Mouse (Mus musculus) forebrain, postnatal 0 days (tissue): ENCODE results near the gene Lin7b. TPM values are rescaled to one million over a fixed set of nuclear protein-coding genes. Genes with fewer than 3 reads are reported as not detected.

Experiments
- ATAC-seq: fragments of 200-750 bp; cut with Nextera tagmentation; 2 replicates; pipeline ENCODE4 v1.8.0; 2017; ENCODE audit warnings: mild to moderate bottlenecking, moderate library complexity
- DNase-seq: peaks from one replicate; pipeline ENCODE4 v3.0.0-alpha.2; 2015
- H3K27ac ChIP-seq: fragments of 300-500 bp; sonication (generic); 2 replicates; pipeline ENCODE4 v1.5.1; 2014; ENCODE audit warnings: low read depth, mild to moderate bottlenecking, antibody characterized with exemption, low read length, moderate library complexity, mixed read lengths
- H3K27me3 ChIP-seq: fragments of 300-500 bp; sonication (generic); 2 replicates; pipeline ENCODE4 v1.6.1; 2014; ENCODE audit warnings: mild to moderate bottlenecking, low read length, mixed read lengths; ENCODE audit not compliant: insufficient read depth
- H3K36me3 ChIP-seq: fragments of 300-500 bp; sonication (generic); 2 replicates; pipeline ENCODE4 v1.6.1; 2014; ENCODE audit warnings: mild to moderate bottlenecking, moderate library complexity; ENCODE audit not compliant: insufficient read depth
- H3K4me1 ChIP-seq: fragments of 300-500 bp; sonication (generic); 2 replicates; pipeline ENCODE4 v1.6.1; 2014; ENCODE audit warnings: antibody characterized with exemption; ENCODE audit not compliant: insufficient read depth
- H3K4me2 ChIP-seq: fragments of 300-500 bp; sonication (generic); 2 replicates; pipeline ENCODE4 v1.6.1; 2014; ENCODE audit warnings: low read depth, mild to moderate bottlenecking, moderate library complexity
- H3K4me3 ChIP-seq: fragments of 300-500 bp; sonication (generic); 2 replicates; pipeline ENCODE4 v1.5.1; 2014; ENCODE audit warnings: low read depth, low read length, mixed read lengths
- H3K9ac ChIP-seq: fragments of 300-500 bp; sonication (generic); 2 replicates; pipeline ENCODE4 v1.6.1; 2014; ENCODE audit warnings: mild to moderate bottlenecking
- H3K9me3 ChIP-seq: fragments of 300-500 bp; sonication (generic); 2 replicates; pipeline ENCODE4 v1.6.1; 2016; ENCODE audit warnings: low read length
- CTCF ChIP-seq: sonication (generic); IDR thresholded peaks from 2 replicates; pipeline ENCODE4 v1.5.1; 2016; ENCODE audit warnings: antibody characterized with exemption, control low read depth, low read depth
- WGBS: fragments of 180-500 bp; shearing (Covaris S2); extraction: QIAGEN DNeasy Blood & Tissue Kit; methylation state at CpG from one replicate; pipeline ENCODE4 v1.1.7; 2014; 5-methylcytosine and 5-hydroxymethylcytosine counted together
- polyA plus RNA-seq: library from polyadenylated mRNA; unstranded; fragments of >200 nt; fragmentation: Nextera tagmentation; extraction: Ambion mirVana; gene quantifications from 2 replicates; pipeline ENCODE4 v1.2.1, GENCODE M21; 2015
- total RNA-seq: library from RNA; depleted of rRNA; stranded (reverse); fragments of >200 nt; gene quantifications from 2 replicates; pipeline ENCODE4 v1.2.3, GENCODE M21; 2014; rRNA removed

The Lin7b gene
- total and polyA plus RNA-seq, 2 experiments from 2014 or later: 32.2 to 36.8 TPM

GRCm38 (mm10) chr7:45328841-45329475 is 41.4 kb downstream of the Lin7b start:
- Histone ChIP-seq H3K9me3 (no peaks in the 10 kb centered on the region), H3K27ac (no peak overlapping the region), H3K4me3 (no peak overlapping the region), H3K4me2 (no peak overlapping the region), H3K36me3 (no peaks in the 10 kb centered on the region; the same call in 1 of the 2 replicates), H3K27me3 (no peaks in the 10 kb centered on the region), H3K9ac (0 out of 2 replicates have a peak overlapping the region, but pooled peaks have one; percentile 3), H3K4me1 (no peaks in the 10 kb centered on the region)
- no peak for ATAC-seq
- no peak for DNase-seq
- TF ChIP-seq CTCF: no peak
- WGBS: 77% methylated on average over 13 of the region's 13 CpGs

GRCm38 (mm10) chr7:45325800-45326199 is 44.6 kb downstream of the Lin7b start:
- ATAC-seq (no peak), DNase-seq (no peak)
- peak; percentile 24 for TF ChIP-seq CTCF
- H3K4me2 ChIP-seq: no peak overlapping the region
- no peak overlapping the region for H3K27ac ChIP-seq
- no peak overlapping the region for H3K4me3 ChIP-seq
- H3K9me3 ChIP-seq: no peaks in the 10 kb centered on the region
- peaks cover 10% of the 10 kb centered on the region; the same call in 1 of the 2 replicates for H3K36me3 ChIP-seq
- H3K27me3 ChIP-seq: no peaks in the 10 kb centered on the region
- no peak overlapping the region for H3K9ac ChIP-seq
- H3K4me1 ChIP-seq: no peaks in the 10 kb centered on the region

GRCm38 (mm10) chr7:45323069-45323468 is 47.3 kb downstream of the Lin7b start:
- 92% methylated on average over 5 of the region's 5 CpGs for WGBS
- no peak overlapping the region for H3K27ac ChIP-seq
- peaks cover 10% of the 10 kb centered on the region; the same call in 1 of the 2 replicates for H3K36me3 ChIP-seq
- H3K27me3 ChIP-seq: no peaks in the 10 kb centered on the region
- no peaks in the 10 kb centered on the region for H3K4me1 ChIP-seq
- H3K9ac ChIP-seq: no peak overlapping the region
- DNase-seq (no peak), ATAC-seq (no peak)
- H3K4me2 ChIP-seq: no peak overlapping the region
- H3K4me3 ChIP-seq: no peak overlapping the region
- TF ChIP-seq CTCF: no peak
- H3K9me3 ChIP-seq: no peaks in the 10 kb centered on the region

- no peak for TF ChIP-seq CTCF
- WGBS: 90% methylated on average over 4 of the region's 4 CpGs
Measured at GRCm38 (mm10) chr7:45322245-45322644, 48.1 kb downstream of the Lin7b start.

More at GRCm38 (mm10) chr7:45322245-45322644, 48.1 kb downstream of the Lin7b start:
- H3K36me3 ChIP-seq: peaks cover 10% of the 10 kb centered on the region
- H3K9ac ChIP-seq: no peak overlapping the region
- H3K4me1 ChIP-seq: no peaks in the 10 kb centered on the region
- ATAC-seq (no peak), DNase-seq (no peak)
- H3K4me3 ChIP-seq: no peak overlapping the region
- no peak overlapping the region for H3K27ac ChIP-seq
- no peaks in the 10 kb centered on the region for H3K9me3 ChIP-seq
- no peaks in the 10 kb centered on the region for H3K27me3 ChIP-seq
- H3K4me2 ChIP-seq: no peak overlapping the region

Other genes starting within 250 kb of the Lin7b start
Only the 30 nearest of the 36 such genes appear.
- 112 and 117 TPM in 2 replicates for gene Pih1d1, start 216.3 kb downstream of the Lin7b start, total RNA-seq
- 74.3 and 80.4 TPM in 2 replicates for gene Pih1d1, start 216.3 kb downstream of the Lin7b start, polyA plus RNA-seq
- gene Aldh16a1, start 216.0 kb downstream of the Lin7b start, total RNA-seq: 10.2 and 14.2 TPM in 2 replicates
- gene Aldh16a1, start 216.0 kb downstream of the Lin7b start, polyA plus RNA-seq: 13.3 TPM in 2 replicates
- gene Slc17a7, start 206.6 kb downstream of the Lin7b start, total RNA-seq: 71.4 and 87.5 TPM in 2 replicates
- gene Slc17a7, start 206.6 kb downstream of the Lin7b start, polyA plus RNA-seq: 47.6 and 50.3 TPM in 2 replicates
- gene Gfy, start 191.0 kb downstream of the Lin7b start, total RNA-seq: not detected in 2 replicates
- gene Gfy, start 191.0 kb downstream of the Lin7b start, polyA plus RNA-seq: 0.21 TPM in 1 of 2 replicates, not detected in the other
- not detected in 2 replicates for gene Pth2, start 189.6 kb downstream of the Lin7b start, total RNA-seq
- gene Pth2, start 189.6 kb downstream of the Lin7b start, polyA plus RNA-seq: 0.34 and 0.48 TPM in 2 replicates
- gene Ccdc155, start 165.7 kb downstream of the Lin7b start, total RNA-seq: 0.14 and 0.46 TPM in 2 replicates
- 0.35 and 0.97 TPM in 2 replicates for gene Ccdc155, start 165.7 kb downstream of the Lin7b start, polyA plus RNA-seq
- gene Dkkl1, start 158.4 kb downstream of the Lin7b start, total RNA-seq: 8.4 and 9.1 TPM in 2 replicates
- 8.9 and 12.1 TPM in 2 replicates for gene Dkkl1, start 158.4 kb downstream of the Lin7b start, polyA plus RNA-seq
- gene Tead2, start 154.8 kb downstream of the Lin7b start, total RNA-seq: 30.6 and 40.6 TPM in 2 replicates
- 18.4 and 22.5 TPM in 2 replicates for gene Tead2, start 154.8 kb downstream of the Lin7b start, polyA plus RNA-seq
- 0.46 and 0.62 TPM in 2 replicates for gene Cd37, start 131.5 kb downstream of the Lin7b start, total RNA-seq
- gene Cd37, start 131.5 kb downstream of the Lin7b start, polyA plus RNA-seq: 2.0 and 2.5 TPM in 2 replicates
- 0.24 TPM in 1 of 2 replicates, not detected in the other for gene Slc6a16, start 129.5 kb downstream of the Lin7b start, total RNA-seq
- gene Slc6a16, start 129.5 kb downstream of the Lin7b start, polyA plus RNA-seq: 0.74 and 1.7 TPM in 2 replicates
- not detected in 2 replicates for gene Slc6a21, start 93.1 kb downstream of the Lin7b start, total RNA-seq
- not detected in 2 replicates for gene Slc6a21, start 93.1 kb downstream of the Lin7b start, polyA plus RNA-seq
- gene Trpm4, start 36.8 kb downstream of the Lin7b start, total RNA-seq: 17.1 and 17.5 TPM in 2 replicates
- 8.9 and 9.4 TPM in 2 replicates for gene Trpm4, start 36.8 kb downstream of the Lin7b start, polyA plus RNA-seq
- 0.46 and 0.52 TPM in 2 replicates for gene Hrc, start 35.3 kb downstream of the Lin7b start, total RNA-seq
- not detected in 2 replicates for gene Hrc, start 35.3 kb downstream of the Lin7b start, polyA plus RNA-seq
- 76.5 and 81.0 TPM in 2 replicates for gene Ppfia3, start 3.6 kb downstream of the Lin7b start, total RNA-seq
- gene Ppfia3, start 3.6 kb downstream of the Lin7b start, polyA plus RNA-seq: 21.7 and 26.0 TPM in 2 replicates
- gene Snrnp70, start 25.2 kb upstream of the Lin7b start, total RNA-seq: 247 and 310 TPM in 2 replicates
- gene Snrnp70, start 25.2 kb upstream of the Lin7b start, polyA plus RNA-seq: 116 and 124 TPM in 2 replicates
- gene Kcna7, start 35.1 kb upstream of the Lin7b start, total RNA-seq: 0.14 TPM in 1 of 2 replicates, not detected in the other
- not detected in 2 replicates for gene Kcna7, start 35.1 kb upstream of the Lin7b start, polyA plus RNA-seq
- gene Ntf5, start 43.1 kb upstream of the Lin7b start, total RNA-seq: 0.24 TPM in 1 of 2 replicates, not detected in the other
- 0.07 and 0.11 TPM in 2 replicates for gene Ntf5, start 43.1 kb upstream of the Lin7b start, polyA plus RNA-seq
- 0.43 TPM in 1 of 2 replicates, not detected in the other for gene Lhb, start 50.2 kb upstream of the Lin7b start, total RNA-seq
- gene Lhb, start 50.2 kb upstream of the Lin7b start, polyA plus RNA-seq: 0.36 and 1.0 TPM in 2 replicates
- 9.8 and 11.4 TPM in 2 replicates for gene Gys1, start 64.3 kb upstream of the Lin7b start, total RNA-seq
- 8.6 and 12.3 TPM in 2 replicates for gene Gys1, start 64.3 kb upstream of the Lin7b start, polyA plus RNA-seq
- 123 and 149 TPM in 2 replicates for gene Ruvbl2, start 67.5 kb upstream of the Lin7b start, total RNA-seq
- 98.3 and 104 TPM in 2 replicates for gene Ruvbl2, start 67.5 kb upstream of the Lin7b start, polyA plus RNA-seq
- gene Ftl1, start 89.3 kb upstream of the Lin7b start, total RNA-seq: 2,541 and 3,015 TPM in 2 replicates
- 5,542 and 6,210 TPM in 2 replicates for gene Ftl1, start 89.3 kb upstream of the Lin7b start, polyA plus RNA-seq
- 120 and 127 TPM in 2 replicates for gene Bax, start 96.3 kb upstream of the Lin7b start, total RNA-seq
- 276 and 297 TPM in 2 replicates for gene Bax, start 96.3 kb upstream of the Lin7b start, polyA plus RNA-seq
- 0.19 and 0.46 TPM in 2 replicates for gene Tulp2, start 111.3 kb upstream of the Lin7b start, total RNA-seq
- gene Tulp2, start 111.3 kb upstream of the Lin7b start, polyA plus RNA-seq: 0.07 and 0.25 TPM in 2 replicates
- gene Gm45808, start 116.2 kb upstream of the Lin7b start, total RNA-seq: not detected in 2 replicates
- not detected in 2 replicates for gene Gm45808, start 116.2 kb upstream of the Lin7b start, polyA plus RNA-seq
- 3.5 and 4.9 TPM in 2 replicates for gene Dhdh, start 118.2 kb upstream of the Lin7b start, total RNA-seq
- 1.9 and 3.6 TPM in 2 replicates for gene Dhdh, start 118.2 kb upstream of the Lin7b start, polyA plus RNA-seq
- 76.8 and 107 TPM in 2 replicates for gene Nucb1, start 139.8 kb upstream of the Lin7b start, total RNA-seq
- 103 and 122 TPM in 2 replicates for gene Nucb1, start 139.8 kb upstream of the Lin7b start, polyA plus RNA-seq
- gene Ppp1r15a, start 155.7 kb upstream of the Lin7b start, total RNA-seq: 17.1 and 23.8 TPM in 2 replicates
- 23.9 and 26.3 TPM in 2 replicates for gene Ppp1r15a, start 155.7 kb upstream of the Lin7b start, polyA plus RNA-seq
- gene Plekha4, start 155.7 kb upstream of the Lin7b start, total RNA-seq: 1.2 and 2.9 TPM in 2 replicates
- gene Plekha4, start 155.7 kb upstream of the Lin7b start, polyA plus RNA-seq: 1.2 and 1.8 TPM in 2 replicates
- gene Hsd17b14, start 184.3 kb upstream of the Lin7b start, total RNA-seq: not detected in 2 replicates
- gene Hsd17b14, start 184.3 kb upstream of the Lin7b start, polyA plus RNA-seq: 0.13 and 0.63 TPM in 2 replicates
- gene Bcat2, start 199.6 kb upstream of the Lin7b start, total RNA-seq: 13.7 and 14.2 TPM in 2 replicates
- gene Bcat2, start 199.6 kb upstream of the Lin7b start, polyA plus RNA-seq: 17.7 and 20.2 TPM in 2 replicates